Mouse (Mus musculus): ENCODE measurements at regions not wholly inside any gene's neighbourhood (a gene's known extent, or its start where the extent isn't known, plus 50 kb on each side); places are given as distances from the start of the nearest gene placed in this dataset.

DNA sequence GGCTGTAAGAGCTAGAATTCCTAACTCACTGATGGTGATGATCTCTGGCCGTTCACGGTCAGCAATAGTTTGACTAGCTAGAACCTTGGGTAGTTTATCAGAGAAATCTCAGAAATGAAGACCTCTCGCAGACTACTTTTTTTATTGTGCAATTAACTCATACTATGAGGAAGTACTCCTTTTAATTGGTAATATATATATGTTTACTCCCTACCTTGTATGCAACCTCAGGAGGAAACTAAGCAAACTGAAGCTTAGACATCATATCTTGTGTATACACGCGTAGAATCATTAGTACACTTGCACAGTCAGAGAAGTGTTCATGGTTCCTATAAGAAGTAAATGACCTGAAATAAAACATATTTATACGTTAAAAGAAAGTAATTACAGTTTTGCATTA is 157.2 kb downstream of the Gm11146 start:
- DNase-seq: no peak

DNA sequence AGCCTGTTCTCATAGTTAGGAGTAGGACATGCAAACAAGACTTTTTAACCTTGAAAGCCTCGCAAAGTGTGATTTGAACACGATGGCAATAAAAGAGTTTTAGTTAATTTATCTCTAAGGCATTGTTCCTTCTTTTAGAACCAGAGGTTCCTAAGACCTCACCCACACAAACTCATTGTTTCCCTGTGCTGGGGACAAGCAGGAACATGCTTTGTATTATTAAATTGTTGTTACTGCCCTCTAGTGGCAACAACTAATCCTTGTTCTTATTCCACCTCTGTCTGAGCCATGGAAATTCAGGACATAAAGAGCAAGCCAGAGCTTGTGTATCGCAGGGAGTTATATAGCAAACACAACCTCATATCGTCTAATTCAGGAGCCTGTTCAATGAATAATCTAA is 157.9 kb downstream of the Gm11146 start:
- peak; percentile 14 to 49 for DNase-seq

DNA sequence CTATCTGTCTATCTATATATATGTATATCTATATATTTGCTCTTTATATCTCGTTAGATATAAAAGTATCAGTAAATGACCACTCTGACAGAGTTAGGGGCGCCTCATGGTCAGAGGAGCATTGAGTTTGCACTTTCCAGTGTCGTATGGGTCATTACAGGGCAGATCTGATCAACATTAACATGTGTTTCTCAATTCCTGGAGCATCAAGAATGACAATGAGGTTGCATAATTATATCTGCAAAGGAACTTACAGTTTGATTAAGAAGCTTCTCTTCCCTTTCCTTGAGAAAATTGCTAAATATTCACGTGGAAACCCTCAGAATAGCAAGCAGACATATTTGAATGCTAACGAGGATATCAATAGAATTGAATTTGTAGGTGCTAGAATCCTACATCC is 158.6 kb downstream of the Gm11146 start:
- DNase-seq: no peak

DNA sequence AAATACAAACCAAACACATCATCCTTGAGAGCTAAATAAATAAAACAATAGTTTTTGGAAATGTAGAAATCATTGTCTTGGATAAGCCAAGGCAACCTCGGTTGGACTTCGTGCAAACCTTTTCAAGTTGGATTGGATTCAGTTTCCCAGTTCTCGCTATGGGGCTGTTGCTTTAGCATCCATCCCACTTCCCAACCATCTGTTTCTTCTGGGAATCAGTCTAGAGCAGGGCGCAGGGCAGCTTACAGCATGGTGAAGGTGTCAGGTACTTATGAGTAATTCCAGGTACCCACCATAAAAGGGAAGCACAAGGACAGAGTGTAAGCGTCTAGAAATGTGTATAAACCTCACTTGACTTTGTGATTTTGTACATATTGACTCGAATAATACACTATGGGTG is 159.0 kb downstream of the Gm11146 start:
- DNase-seq: no peak

DNA sequence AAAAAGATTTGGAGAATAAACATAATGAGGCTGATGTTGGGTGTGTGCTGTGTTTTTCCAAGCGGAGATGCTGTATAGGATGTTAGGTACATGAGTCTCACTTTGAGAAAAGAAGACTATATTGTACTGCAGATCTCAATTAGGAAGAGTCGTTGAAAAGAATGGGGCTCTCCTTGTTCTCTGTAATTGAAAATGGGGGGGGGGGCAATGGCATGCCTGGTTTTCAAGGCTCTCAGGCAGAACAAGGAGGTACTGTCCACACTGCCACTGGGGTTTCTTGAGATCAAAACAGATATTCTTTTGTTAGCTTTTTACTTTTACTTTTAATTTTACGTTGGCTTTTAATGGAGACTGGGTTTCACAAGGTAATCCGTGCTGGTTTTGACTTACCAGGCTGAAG is 170.5 kb downstream of the Gm11146 start:
- DNase-seq: no peak

DNA sequence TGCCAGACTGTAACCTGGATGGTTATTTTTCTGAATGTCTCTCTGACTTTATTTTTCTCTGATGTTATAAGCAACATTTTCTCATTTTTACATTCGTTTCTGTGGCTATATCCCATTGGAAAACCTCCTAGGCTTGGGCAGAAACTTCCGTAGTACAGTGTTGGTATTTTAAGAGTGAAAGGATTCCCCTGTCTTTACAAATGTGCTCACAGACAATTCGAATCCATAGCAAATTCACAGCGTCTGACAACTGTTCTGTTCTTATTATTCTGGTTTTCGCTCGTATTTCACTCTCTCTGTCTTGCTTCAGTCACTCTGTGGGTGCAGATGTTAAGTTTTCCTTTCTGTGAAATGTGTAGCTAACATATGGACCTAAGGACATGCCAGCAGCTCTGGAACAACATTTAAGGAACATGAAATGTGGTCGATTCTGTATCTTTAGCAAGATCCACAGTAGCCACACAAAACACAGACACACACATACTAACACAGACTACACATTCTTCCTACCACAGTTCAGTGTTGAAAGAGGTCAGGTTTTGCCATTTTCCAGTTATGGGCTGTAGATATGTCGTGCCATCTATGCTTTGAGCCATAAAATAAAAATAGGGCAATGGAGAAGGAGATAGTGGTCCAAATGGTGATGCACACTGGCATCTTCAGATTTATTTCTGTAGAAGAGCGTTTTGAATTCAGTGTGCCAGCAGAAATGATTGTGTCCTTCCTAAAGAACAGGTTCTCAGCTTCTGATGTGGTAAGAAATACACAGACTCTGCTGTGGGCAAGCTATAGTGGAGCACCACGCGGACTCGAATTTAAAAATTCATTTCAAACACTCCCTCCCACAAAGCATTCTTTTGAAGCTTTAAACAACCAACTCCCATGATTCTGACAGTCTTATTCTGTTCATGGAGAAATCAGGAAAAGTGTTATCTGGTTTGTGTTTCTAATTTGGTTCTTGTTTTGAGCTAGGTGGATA is 179.2 kb downstream of the Gm11146 start:
- no peak for DNase-seq

DNA sequence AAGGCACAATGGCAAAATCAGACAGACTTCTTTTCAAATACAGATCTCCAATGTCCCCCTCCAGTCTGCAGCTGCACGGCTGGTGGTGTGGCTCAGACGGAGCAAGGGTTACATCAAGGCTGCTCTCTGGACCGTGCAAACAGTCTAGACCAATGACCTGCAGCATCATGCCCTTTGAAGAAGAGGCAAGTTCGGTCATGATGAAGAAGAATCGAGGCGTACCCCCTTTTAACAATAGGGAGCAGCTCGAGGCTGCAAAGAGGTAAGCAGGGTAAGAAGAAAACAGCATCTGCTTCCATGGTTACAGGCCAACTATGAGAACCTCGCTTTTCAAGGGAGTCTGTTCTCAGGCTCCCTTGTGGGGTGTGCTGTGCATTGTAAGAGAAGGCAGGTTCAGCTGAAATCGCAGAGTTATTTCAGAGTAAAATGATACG is 180.3 kb downstream of the Gm11146 start:
- DNase-seq: peak; percentile 68 to 70

DNA sequence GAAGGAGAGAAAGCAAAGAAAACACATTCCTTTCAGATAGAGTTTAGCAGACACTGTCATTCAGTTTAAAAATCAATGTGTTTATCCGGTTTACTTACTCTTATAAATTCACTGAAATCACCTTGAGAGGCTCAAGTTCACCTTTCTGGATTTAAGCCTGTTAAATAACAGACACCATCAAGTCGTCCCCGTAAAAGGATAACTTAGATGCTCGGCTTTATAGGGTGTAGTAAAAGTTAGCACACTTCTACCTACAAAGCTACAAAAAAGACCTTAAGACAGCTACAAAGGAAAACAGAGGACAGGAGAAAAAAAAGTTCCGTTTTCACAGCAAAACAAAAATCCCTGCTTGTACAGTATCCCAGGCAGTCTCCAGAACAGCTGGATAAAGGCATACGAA is 180.9 kb downstream of the Gm11146 start:
- DNase-seq: peak in 1 of 2 experiments; percentile 38

DNA sequence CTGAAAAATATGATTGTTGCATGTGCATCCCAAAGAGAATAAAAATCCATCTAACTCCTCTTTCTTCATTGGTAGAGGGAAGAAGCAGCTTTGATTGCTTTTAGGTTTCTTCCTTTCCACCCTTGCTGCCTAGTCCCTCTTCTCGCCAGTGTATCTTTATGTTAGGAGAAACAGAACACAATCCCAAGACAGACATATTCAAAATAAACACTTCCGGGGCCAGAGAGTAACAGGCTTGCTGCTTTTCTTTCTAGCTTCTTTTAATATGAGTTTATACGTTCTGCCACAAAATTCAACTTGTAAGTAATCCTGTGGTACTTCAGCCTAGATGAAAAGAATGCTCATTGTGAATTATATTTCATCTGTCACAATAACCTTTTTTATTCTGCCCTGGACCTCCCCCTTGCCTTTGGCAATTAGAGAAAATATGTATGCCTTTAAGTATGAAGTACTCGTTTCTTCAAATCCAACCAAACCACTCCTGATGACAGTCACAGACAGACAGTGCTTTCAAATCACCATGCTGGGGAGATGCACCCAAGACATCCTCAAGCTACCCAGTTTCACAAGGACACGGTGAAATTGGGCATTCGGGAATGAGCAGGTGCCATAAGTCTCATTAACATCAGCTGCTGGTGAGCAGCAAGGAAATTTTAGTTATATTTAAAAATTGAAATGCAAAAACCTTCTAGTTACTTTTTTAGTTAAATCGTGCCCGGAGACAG is 181.6 kb downstream of the Gm11146 start:
- DNase-seq: no peak

DNA sequence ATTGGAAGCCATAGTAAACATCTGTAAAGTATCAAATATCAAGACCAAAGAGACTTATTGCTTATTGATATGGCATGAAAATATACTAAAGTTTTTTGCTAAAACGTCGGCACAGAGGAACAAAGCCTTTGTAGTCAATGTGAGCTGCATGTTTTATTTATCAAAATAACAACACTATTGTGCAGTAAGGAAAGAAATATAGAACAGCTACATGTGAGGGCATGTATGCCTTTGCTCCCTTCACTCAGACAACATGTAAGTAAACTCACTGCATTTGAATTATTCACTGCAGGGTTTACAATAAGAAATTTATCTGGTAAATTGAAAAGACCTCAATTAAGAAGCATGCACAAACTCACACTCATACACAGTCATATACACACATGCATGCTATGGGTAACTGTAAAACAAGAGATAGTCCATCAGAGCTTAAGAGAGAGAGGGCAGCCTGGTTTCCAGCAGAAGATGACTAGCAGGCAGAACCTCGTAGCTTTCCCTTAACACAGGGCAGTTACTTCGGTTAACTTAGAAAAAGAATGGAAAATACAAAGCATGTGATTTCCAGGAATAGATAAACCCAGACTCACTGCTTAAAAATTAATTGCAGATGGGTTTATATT is 182.7 kb downstream of the Gm11146 start:
- no peak for DNase-seq

DNA sequence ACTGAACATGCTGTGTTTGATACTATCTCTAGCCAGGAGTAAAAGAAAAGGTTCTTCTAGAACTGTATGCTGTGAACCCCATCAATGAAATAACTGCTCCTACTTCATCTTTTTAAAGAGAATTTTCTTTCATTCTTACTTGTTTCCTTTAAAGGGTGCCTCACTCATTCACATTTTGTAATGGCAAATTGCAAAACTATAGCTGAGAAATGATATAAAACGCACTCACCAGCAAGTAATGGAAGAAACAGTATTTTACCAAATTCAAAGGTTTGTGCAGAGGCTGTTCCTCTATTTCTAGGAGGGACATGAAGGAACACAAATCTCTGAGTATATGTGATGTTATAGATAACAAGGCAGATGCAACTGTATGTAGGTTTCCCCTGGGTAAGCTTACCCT is 183.4 kb downstream of the Gm11146 start:
- DNase-seq: no peak

DNA sequence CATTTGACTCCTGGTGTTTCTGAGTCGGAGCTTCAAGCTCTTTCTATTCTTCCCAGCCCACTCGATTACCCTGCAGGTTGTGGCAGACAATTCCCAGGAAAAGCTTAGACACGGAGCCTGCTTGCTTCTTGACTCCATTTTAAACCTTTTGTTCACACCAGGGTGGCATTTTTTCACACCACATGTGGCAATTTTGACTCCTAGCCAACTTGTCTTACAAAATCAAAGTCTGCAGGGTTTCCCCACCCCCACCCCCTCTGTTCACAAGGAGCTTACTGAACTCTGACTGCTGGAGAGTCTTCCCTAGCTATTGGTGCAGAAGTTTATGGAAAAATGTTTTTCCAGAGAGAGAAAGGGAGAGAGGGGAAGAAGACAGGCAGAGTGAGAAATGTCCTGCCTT is 184.1 kb downstream of the Gm11146 start:
- DNase-seq: peak; percentile 50 to 58

DNA sequence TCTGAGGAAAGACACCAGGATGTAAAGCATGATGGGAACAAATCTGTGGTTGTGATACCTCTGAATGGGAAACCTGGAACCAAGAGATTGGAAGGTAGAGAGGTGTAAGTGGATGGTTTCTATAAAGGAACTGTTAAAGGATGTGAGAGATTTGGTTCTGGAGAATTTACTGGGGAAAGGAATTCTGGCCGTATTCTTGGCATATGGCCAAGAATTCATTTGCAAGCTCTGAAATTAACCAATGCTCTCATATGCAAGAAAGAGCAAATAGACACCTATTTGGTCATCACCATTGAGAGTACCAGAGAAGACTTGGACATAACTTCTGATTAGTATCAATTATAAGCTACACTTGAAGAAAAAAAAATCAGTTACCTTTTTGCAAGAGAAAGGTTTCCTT is 187.3 kb downstream of the Gm11146 start:
- DNase-seq: no peak

DNA sequence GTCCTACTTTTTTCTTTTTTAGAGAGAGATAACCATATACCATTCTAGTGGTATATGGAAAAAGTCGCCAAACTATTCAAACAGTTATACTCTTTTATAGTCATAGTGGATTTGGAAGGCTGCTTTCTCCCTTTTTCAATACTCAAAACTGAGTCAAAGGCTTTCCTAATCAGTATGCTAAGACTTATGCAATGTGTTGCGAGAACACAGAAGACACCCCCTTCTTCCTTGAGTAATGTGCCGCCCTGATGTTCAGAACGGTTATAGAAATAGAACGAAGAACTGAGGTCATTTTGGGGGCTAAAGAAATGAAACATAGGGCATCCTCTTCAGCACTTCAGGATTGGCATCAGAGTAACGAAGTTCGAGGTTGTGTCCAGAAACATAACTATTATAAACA is 192.7 kb downstream of the Gm11146 start:
- no peak for DNase-seq

DNA sequence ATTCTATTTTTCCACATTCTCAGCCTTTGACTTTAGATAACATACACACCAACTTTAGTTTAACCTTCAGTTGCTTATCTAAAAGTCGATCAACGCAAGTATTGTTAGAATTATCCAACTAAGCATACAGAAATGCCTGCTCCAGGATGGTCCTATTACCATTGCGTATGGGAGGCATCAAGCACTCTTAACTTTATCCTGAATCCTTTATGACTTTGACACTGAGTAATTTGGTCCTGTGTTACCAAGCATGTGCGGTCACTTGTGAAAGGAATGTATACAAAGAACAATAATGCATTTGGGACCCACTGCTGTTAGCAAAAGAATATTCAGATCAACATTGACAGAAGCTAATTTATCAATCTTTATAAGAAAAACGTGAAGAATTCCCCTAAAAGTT is 194.9 kb downstream of the Gm11146 start:
- DNase-seq: no peak

DNA sequence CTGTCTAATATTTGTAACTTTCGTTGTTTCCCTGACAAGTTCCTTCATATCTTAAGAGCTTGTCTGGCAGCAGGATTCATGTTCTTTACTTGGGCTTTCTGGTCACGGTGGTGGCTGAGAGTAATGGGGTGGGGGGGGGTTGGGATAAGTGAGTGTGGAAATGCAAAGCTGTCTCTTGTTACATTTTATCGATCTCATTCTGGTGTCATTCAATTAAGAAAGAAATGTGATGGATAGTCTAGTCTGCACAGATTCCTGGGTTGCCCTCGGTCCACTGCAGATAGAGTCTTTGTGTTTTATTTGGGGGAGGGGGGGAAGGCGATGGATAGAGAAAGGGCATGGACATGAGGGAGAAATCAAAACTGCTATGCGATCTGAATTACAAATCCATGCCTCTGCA is 196.0 kb downstream of the Gm11146 start:
- no peak for DNase-seq

DNA sequence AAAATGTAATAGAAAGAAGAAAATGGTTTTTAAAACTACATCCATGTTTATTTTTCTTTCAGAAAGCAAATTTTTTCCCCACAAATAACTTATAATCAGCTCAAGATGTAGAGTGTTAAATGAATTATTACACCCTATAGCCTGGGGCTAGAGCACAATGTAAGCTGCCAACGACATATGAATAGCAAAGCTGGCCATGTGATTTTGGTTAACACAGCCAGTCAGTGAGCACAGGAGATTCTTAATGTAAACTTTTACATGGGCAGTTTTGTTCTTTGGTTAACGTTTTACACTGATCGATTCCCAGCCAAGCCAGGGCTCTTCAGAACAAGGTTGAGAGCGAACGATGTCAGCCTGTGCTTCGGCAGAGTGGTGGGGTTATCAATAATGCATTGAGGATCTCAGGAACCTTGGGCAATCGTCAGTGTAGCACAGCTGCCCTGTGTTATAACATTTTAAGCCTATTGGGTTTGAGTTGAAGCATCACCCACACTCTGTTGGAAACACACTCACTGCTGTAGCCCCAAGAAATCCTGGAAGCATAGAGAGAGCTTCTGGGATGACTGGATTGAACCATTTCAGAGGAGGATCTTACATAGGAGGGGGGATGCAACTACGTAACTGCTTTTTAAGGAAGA is 196.6 kb downstream of the Gm11146 start:
- DNase-seq: no peak

DNA sequence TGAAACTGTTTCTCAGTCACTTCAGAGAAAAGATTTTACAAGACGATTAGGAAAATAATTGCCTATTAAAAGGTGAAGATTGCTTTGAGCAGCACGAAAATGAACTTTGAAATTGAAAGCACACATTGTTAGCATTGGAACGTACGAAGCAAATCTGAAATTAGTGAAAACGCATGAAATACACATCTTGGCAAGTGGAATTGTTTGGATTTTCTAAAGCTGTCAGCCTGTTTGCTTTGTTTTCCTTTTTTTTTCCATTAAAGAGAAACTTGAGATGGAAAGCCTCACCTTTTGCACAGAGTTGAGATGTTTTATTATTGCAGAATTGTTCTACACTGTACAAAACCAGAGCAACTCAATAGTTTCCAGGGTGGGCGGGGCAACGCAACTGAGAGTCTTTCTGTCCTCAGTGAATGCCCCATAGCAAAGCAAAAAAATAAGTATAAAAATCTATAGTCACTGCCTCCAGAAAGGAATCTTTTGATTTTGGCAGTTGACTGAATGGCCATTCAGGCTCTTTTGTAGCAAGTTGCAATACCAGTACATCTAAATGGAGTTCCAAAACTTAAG is 199.1 kb downstream of the Gm11146 start:
- DNase-seq: no peak

DNA sequence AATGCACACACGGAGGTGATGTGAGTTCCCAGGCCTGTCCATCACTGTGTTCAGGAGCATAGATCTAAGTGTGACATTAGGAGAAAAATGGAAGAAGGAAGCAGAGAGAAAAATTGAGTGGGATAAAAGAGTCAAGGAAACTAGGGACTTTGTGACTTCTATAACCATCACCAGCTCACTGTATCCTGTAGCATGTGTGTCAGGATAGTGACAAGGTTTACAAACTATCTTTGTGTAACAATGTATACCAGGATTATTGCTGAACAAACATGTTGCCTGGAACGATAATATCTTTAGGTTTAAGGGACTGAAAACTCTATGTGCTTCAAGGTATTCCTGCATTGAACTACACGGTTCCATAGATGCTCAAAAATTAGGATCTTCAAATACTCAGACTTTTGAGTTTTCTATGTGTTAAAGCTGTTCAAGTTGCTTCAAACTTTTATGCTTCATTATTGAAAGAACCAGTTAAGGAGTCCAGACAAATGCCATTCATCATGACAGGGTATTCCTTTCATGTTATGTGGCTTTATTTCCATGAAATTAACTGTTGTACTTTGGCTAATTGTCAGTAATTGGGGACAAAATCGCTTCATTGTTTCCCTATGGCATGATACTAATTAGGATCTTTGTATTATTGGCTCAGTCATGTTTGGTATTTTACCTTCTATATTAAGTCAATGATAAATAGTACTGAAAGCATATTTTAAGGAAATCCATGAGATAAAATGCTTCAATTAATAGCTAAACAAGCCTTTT is 200.5 kb downstream of the Gm11146 start:
- DNase-seq: no peak

DNA sequence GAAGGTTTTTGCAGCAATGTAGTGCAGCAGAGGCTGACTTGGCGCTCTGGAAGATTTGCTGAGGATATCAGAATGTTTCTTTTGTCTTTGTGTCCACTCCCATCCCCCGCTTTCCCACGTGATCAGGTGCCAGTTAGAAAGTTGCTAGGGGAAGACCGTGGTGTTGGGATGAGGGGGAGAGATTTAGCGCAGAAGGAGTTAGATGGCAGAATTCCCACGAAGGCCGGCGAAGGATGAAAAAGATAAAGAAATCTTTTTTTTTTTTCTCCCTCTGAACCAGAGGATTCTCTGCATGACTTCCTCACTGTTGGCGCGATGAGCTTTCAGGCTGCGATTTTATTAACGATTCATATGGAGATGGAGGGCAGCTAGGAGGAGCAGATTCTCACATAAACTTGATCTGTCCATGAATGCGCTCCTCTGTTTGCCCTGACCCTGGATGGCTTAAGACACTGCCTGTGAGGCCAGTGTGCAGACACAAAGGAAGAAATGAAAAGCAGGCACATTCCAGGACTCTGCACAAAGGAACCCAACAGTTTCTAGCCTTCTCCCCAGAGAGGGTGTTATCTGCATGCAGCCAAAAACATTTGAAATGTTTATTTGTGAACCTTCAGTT is 201.5 kb downstream of the Gm11146 start:
- peak; percentile 47 to 65 for DNase-seq

DNA sequence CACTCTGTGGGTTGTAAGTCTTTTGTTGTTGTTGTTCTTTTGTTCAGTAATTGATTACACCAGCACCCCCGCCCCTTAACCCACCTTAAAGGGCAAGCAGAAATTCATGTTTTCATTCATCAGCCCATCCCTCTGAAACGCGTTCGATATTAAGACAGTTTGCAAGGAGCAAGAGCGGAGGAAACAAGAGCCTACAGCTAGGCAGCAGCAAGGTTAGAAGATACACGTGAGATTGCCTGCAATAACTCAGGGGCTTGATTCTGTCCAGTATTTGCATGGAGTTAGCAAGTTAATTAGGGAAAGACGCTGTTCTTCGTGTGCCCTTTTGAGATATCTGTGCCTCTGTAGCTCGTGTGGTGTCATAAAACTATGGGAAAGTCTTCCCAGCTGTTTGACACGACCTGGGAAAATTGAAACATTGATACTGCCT is 202.0 kb downstream of the Gm11146 start:
- no peak for DNase-seq

All from kidney, adult 8-10 months (tissue).